Comparison of ENCODE assay signal across 10 mouse cellular contexts in the genomic region with DNA sequence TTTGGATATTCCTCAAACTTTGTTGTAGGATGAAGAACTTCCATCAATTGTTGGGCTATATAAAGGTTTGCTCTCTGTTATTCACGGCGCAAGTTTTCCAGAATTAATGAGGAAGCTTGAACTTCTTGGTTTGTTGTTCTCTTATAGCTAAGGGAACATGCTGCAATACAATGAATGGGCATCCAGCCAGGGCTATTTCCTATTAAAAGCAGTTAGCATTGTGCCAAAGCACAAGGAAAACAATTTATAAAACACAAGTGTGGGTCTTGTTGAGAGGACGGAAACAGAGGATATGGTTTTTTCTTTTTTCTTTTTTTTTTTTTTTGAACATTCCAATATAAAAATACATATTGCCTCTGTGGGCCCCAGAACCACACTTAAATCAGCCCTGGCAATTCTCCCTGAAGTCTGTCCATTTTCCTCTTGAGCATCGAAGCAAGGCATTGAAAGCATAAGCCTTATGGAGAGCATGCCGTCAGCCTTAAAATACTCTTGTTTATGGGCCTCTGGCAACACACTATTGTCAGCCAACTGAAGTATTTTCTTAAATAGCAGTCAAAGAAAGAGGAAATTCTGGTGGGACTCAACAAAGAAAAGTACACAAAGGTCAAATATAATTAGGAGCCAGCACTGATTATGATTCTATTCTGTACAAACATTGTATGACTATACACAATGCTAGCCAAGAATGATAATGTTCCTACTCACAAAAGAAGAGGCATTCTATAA.
A peak's percentile ranks its signal among the peaks of the same experiment; 100 is the strongest.
DNase-seq lines count a peak whose midpoint lies in the region; ATAC-seq and TF ChIP-seq lines count a peak whose summit lies in the region.
"Had no signal": no experiment of that assay in that cellular context is flagged by ENCODE, and none has a peak within 500 bp of the region (broad histone marks: within the 10 kb centered on the region; RNA-seq: fewer than 3 reads in every experiment).

No protein-coding gene starts in this region.

- no peaks in the 10 kb centered on the region for H3K36me3 ChIP-seq in liver, adult 2 months (ENCODE audit: control insufficient read depth, insufficient read depth, low read length)
- no peaks in the 10 kb centered on the region for H3K36me3 ChIP-seq in kidney, adult 2 months (ENCODE audit: control insufficient read depth, insufficient read depth, low read length)
- H3K36me3 ChIP-seq in intestine, postnatal 0 days (ENCODE audit: control insufficient read depth, insufficient read depth): no peaks in the 10 kb centered on the region
- H3K36me3 ChIP-seq: midbrain, embryonic 13.5 days had no signal

- TF ChIP-seq CTCF in liver, adult 2 months (IDR thresholded peaks at IDR 0.05; ENCODE audit: low read depth, low read length): no peak
- no peak for TF ChIP-seq CTCF in kidney, adult 2 months (conservative IDR thresholded peaks at IDR 0.05; ENCODE audit: insufficient read depth, insufficient read length, low read depth, low read length)
- TF ChIP-seq CTCF in intestine, postnatal 0 days (IDR thresholded peaks at IDR 0.05; ENCODE audit: low read depth): no peak

- no peak for ATAC-seq in monocyte, adult 5-6 weeks (replicated peaks; ENCODE audit: insufficient number of reproducible peaks, low FRiP score, low TSS enrichment, poor library complexity, severe bottlenecking)
- ATAC-seq in intestine, postnatal 0 days: no peak
- ATAC-seq: midbrain, embryonic 13.5 days had no signal

- no peaks in the 10 kb centered on the region for H3K79me2 ChIP-seq in liver, adult 2 months (ENCODE audit: control insufficient read depth, insufficient read depth, low read length)

- H3K4me3 ChIP-seq in liver, adult 2 months (ENCODE audit: insufficient read depth, low read depth, low read length): no peak overlapping the region
- no peak overlapping the region for H3K4me3 ChIP-seq in kidney, adult 2 months (ENCODE audit: insufficient read depth, low read depth, low read length)
- no peak overlapping the region for H3K4me3 ChIP-seq in intestine, postnatal 0 days (ENCODE audit: low read depth, low read length)
- H3K4me3 ChIP-seq: midbrain, embryonic 13.5 days had no signal

- no peak for TF ChIP-seq POLR2A in liver, adult 2 months (IDR thresholded peaks at IDR 0.05; ENCODE audit: extremely low read depth, insufficient read depth, low read length)
- no peak for TF ChIP-seq POLR2A in kidney, adult 2 months (IDR thresholded peaks at IDR 0.05; ENCODE audit: low read depth, low read length)

- H3K4me1 ChIP-seq in liver, adult 2 months (ENCODE audit: control insufficient read depth, insufficient read depth, low read length): no peaks in the 10 kb centered on the region
- H3K4me1 ChIP-seq in kidney, adult 2 months (ENCODE audit: control insufficient read depth, insufficient read depth, low read length): no peaks in the 10 kb centered on the region
- no peaks in the 10 kb centered on the region for H3K4me1 ChIP-seq in intestine, postnatal 0 days (replicated peaks; ENCODE audit: control insufficient read depth, insufficient read depth, low read length)
- H3K4me1 ChIP-seq: midbrain, embryonic 13.5 days had no signal

- no peak overlapping the region for H3K27ac ChIP-seq in liver, adult 2 months (replicated peaks; ENCODE audit: insufficient read depth, low read depth, low read length)
- H3K27ac ChIP-seq in kidney, adult 2 months (ENCODE audit: insufficient read depth, low read depth, low read length): peak overlapping the region; percentile 92
- no peak overlapping the region for H3K27ac ChIP-seq in intestine, postnatal 0 days (ENCODE audit: low read depth, low read length)
- H3K27ac ChIP-seq: midbrain, embryonic 13.5 days had no signal

- H3K4me2 ChIP-seq in intestine, postnatal 0 days (replicated peaks; ENCODE audit: low read depth): no peak overlapping the region
- H3K4me2 ChIP-seq: midbrain, embryonic 13.5 days had no signal

- no peaks in the 10 kb centered on the region for H3K9me3 ChIP-seq in intestine, postnatal 0 days (ENCODE audit: control insufficient read depth)
- H3K9me3 ChIP-seq: midbrain, embryonic 13.5 days had no signal

- peak; percentile 46 for DNase-seq in adrenal gland, adult 2 months
- no peak for DNase-seq in adrenal gland, postnatal 4 days (ENCODE audit: low spot score in 2 of 2)
- peak; percentile 19 for DNase-seq in liver, adult 2 months (ENCODE audit: extremely low read depth, low read depth, low spot score)
- DNase-seq in liver: no peak
- peak; percentile 89 for DNase-seq in kidney, adult 2 months
- peak; percentile 69 for DNase-seq in skeletal muscle tissue, adult 2 months (ENCODE audit: low read depth, low spot score)
- DNase-seq: retina, postnatal 1 day had no signal

- H3K9ac ChIP-seq in liver, adult 2 months (ENCODE audit: low read depth, low read length): no peak overlapping the region
- H3K9ac ChIP-seq in intestine, postnatal 0 days (ENCODE audit: low read depth, low read length): no peak overlapping the region
- H3K9ac ChIP-seq: midbrain, embryonic 13.5 days had no signal

- WGBS in liver, adult 2 months: 74% methylated on average over 5 of the region's 5 CpGs
- WGBS in kidney, adult 2 months: 66% methylated on average over 5 of the region's 5 CpGs
- WGBS in intestine, postnatal 0 days: 64% methylated on average over 5 of the region's 5 CpGs

- H3K27me3 ChIP-seq in liver, adult 2 months (ENCODE audit: control insufficient read depth, insufficient read depth, low read length): no peaks in the 10 kb centered on the region
- H3K27me3 ChIP-seq in kidney, adult 2 months (replicated peaks; ENCODE audit: control insufficient read depth, insufficient read depth, low read length): no peaks in the 10 kb centered on the region
- no peaks in the 10 kb centered on the region for H3K27me3 ChIP-seq in intestine, postnatal 0 days (replicated peaks; ENCODE audit: control insufficient read depth, insufficient read depth, low read length)
- H3K27me3 ChIP-seq: midbrain, embryonic 13.5 days had no signal

Comparison
In these comparisons a context has a peak if more than half of its experiments do, and no peak if none do; other contexts are left out.
1. DNase-seq: peak in adrenal gland, adult 2 months (single experiment), liver, adult 2 months (single experiment), kidney, adult 2 months (single experiment) and skeletal muscle tissue, adult 2 months (single experiment); none in adrenal gland, postnatal 4 days (0 of 2) and liver (single experiment).